Mouse (Mus musculus) MEL (cell line): ENCODE data around the gene Pygb. TPM values are rescaled to one million over a fixed set of nuclear protein-coding genes. Genes with fewer than 3 reads are reported as not detected.

Source experiments
- DNase-seq: peaks from one replicate; pipeline ENCODE4 v3.0.0; 2011; ENCODE audit warnings: low read depth, low spot score
- H3K27ac ChIP-seq: 2 replicates; pipeline ENCODE4 v1.5.1; 2012; ENCODE audit warnings: low read depth, mild to moderate bottlenecking, control low read depth, low read length, moderate library complexity; ENCODE audit not compliant: control insufficient read depth
- H3K27me3 ChIP-seq, 2 experiments: fragments of 150-350 bp in 1 of 2; sonication (generic) in 1 of 2; 2 replicates each; pipeline ENCODE4 v1.6.1; 2012; ENCODE audit warnings: low read length in 2 of 2, mild to moderate bottlenecking in 2 of 2, improper control_type of control experiment in 1 of 2, moderate library complexity in 1 of 2; ENCODE audit not compliant: insufficient read depth in 2 of 2, control insufficient read depth in 1 of 2
- H3K36me3 ChIP-seq, 2 experiments: 2 replicates each; pipeline ENCODE4 v1.6.1; 2012 to 2014; ENCODE audit warnings: low read length in 2 of 2, improper control_type of control experiment in 1 of 2, inconsistent platforms in 1 of 2, mild to moderate bottlenecking in 1 of 2; ENCODE audit not compliant: insufficient read depth in 2 of 2, control insufficient read depth in 1 of 2
- H3K4me1 ChIP-seq, 2 experiments: fragments of 150-350 bp in 1 of 2; sonication (generic) in 1 of 2; 2 replicates each; pipeline ENCODE4 v1.6.1; 2012; ENCODE audit warnings: low read length in 2 of 2, improper control_type of control experiment in 1 of 2, mild to moderate bottlenecking in 1 of 2; ENCODE audit not compliant: insufficient read depth in 2 of 2, control insufficient read depth in 1 of 2
- H3K4me3 ChIP-seq, 2 experiments: fragments of 150-350 bp in 1 of 2; sonication (generic) in 1 of 2; 2 replicates each; pipeline ENCODE4 v1.5.1; 2012; ENCODE audit warnings: low read depth in 2 of 2, low read length in 2 of 2, mild to moderate bottlenecking in 2 of 2, moderate library complexity in 2 of 2, control low read depth in 1 of 2, improper control_type of control experiment in 1 of 2; ENCODE audit not compliant: control insufficient read depth in 1 of 2, insufficient read depth in 1 of 2
- H3K79me2 ChIP-seq: 2 replicates; pipeline ENCODE4 v1.6.1; 2012; ENCODE audit warnings: mild to moderate bottlenecking, low read length, moderate library complexity; ENCODE audit not compliant: control insufficient read depth, poor library complexity, insufficient read depth
- H3K9ac ChIP-seq: 2 replicates; pipeline ENCODE4 v1.6.1; 2012; ENCODE audit warnings: low read depth, mild to moderate bottlenecking, control low read depth, low read length, moderate library complexity; ENCODE audit not compliant: control insufficient read depth, poor library complexity, severe bottlenecking
- H3K9me3 ChIP-seq: fragments of 150-350 bp; sonication (generic); replicated peaks from 2 replicates; pipeline ENCODE4 v1.6.1; 2012; ENCODE audit warnings: mild to moderate bottlenecking, low read length, improper control_type of control experiment, moderate library complexity; ENCODE audit not compliant: insufficient read depth
- CHD1 ChIP-seq: IDR thresholded peaks from 2 replicates; pipeline ENCODE4 v1.6.1; 2012; ENCODE audit warnings: low read depth, mild to moderate bottlenecking, inconsistent platforms, low read length, improper control_type of control experiment
- CHD2 ChIP-seq: IDR thresholded peaks from 2 replicates; pipeline ENCODE4 v1.6.1; 2011; ENCODE audit warnings: low read length, improper control_type of control experiment
- CTCF ChIP-seq, 3 experiments: IDR thresholded peaks in 2 of 3; conservative IDR thresholded peaks in 1 of 3; 2 replicates each; pipeline ENCODE4 v1.5.1; 2011 to 2012; ENCODE audit warnings: low read length in 3 of 3, low read depth in 2 of 3, mild to moderate bottlenecking in 2 of 3, improper control_type of control experiment in 1 of 3, inconsistent platforms in 1 of 3, mixed read lengths in 1 of 3, moderate library complexity in 1 of 3; ENCODE audit not compliant: control insufficient read depth in 1 of 3, insufficient read depth in 1 of 3, poor library complexity in 1 of 3, severe bottlenecking in 1 of 3
- ELF1 ChIP-seq: IDR thresholded peaks from 2 replicates; pipeline ENCODE4 v1.6.1; 2014; ENCODE audit warnings: low read depth, mild to moderate bottlenecking, inconsistent platforms, low read length, improper control_type of control experiment, moderate library complexity
- EP300 ChIP-seq, 2 experiments: IDR thresholded peaks; 2 replicates each; pipeline ENCODE4 v1.6.1; 2011; ENCODE audit warnings: improper control_type of control experiment in 2 of 2, low read length in 2 of 2, low read depth in 1 of 2, mild to moderate bottlenecking in 1 of 2
- ETS1 ChIP-seq: IDR thresholded peaks from 2 replicates; pipeline ENCODE4 v1.6.1; 2012; ENCODE audit warnings: low read depth, mild to moderate bottlenecking, inconsistent platforms, low read length, improper control_type of control experiment, moderate library complexity
- GATA1 ChIP-seq: IDR thresholded peaks from 2 replicates; pipeline ENCODE4 v1.6.1; 2011; ENCODE audit warnings: low read depth, low read length, improper control_type of control experiment
- HCFC1 ChIP-seq: IDR thresholded peaks from 2 replicates; pipeline ENCODE4 v1.6.1; 2012; ENCODE audit warnings: low read depth, mild to moderate bottlenecking, inconsistent platforms, low read length, improper control_type of control experiment, moderate library complexity
- JUND ChIP-seq: IDR thresholded peaks from 2 replicates; pipeline ENCODE4 v1.6.1; 2011; ENCODE audit warnings: low read depth, mild to moderate bottlenecking, improper control_type of control experiment, low read length
- MAX ChIP-seq: IDR thresholded peaks from 2 replicates; pipeline ENCODE4 v1.6.1; 2011; ENCODE audit warnings: low read length, improper control_type of control experiment
- MEF2A ChIP-seq: IDR thresholded peaks from 2 replicates; pipeline ENCODE4 v1.6.1; 2014; ENCODE audit warnings: low read depth, mild to moderate bottlenecking, inconsistent platforms, low read length, improper control_type of control experiment; ENCODE audit not compliant: poor library complexity, insufficient replicate concordance, severe bottlenecking; ENCODE audit errors: extremely low read depth
- MXI1 ChIP-seq: IDR thresholded peaks from 2 replicates; pipeline ENCODE4 v1.6.1; 2011; ENCODE audit warnings: mild to moderate bottlenecking, low read depth, low read length, improper control_type of control experiment
- MYC ChIP-seq: IDR thresholded peaks from 2 replicates; pipeline ENCODE4 v1.6.1; 2011; ENCODE audit warnings: low read depth, mild to moderate bottlenecking, low read length, improper control_type of control experiment, moderate library complexity
- NELFE ChIP-seq: IDR thresholded peaks from 2 replicates; pipeline ENCODE4 v1.6.1; 2011; ENCODE audit warnings: low read depth, low read length, improper control_type of control experiment
- NRF1 ChIP-seq: IDR thresholded peaks from 2 replicates; pipeline ENCODE4 v1.6.1; 2014; ENCODE audit warnings: low read depth, mild to moderate bottlenecking, inconsistent platforms, low read length, improper control_type of control experiment, moderate library complexity; ENCODE audit not compliant: poor library complexity, insufficient read depth, severe bottlenecking
- POLR2A ChIP-seq, 2 experiments: IDR thresholded peaks; 2 replicates each; pipeline ENCODE4 v1.6.1; 2011 to 2012; ENCODE audit warnings: low read length in 2 of 2, mild to moderate bottlenecking in 2 of 2, control low read depth in 1 of 2, improper control_type of control experiment in 1 of 2, low read depth in 1 of 2, moderate library complexity in 1 of 2; ENCODE audit not compliant: control insufficient read depth in 1 of 2, insufficient read depth in 1 of 2, poor library complexity in 1 of 2
- POLR2AphosphoS2 ChIP-seq: IDR thresholded peaks from 2 replicates; pipeline ENCODE4 v1.6.1; 2011; ENCODE audit warnings: low read length, improper control_type of control experiment
- POLR2AphosphoS5 ChIP-seq: IDR thresholded peaks from 2 replicates; pipeline ENCODE4 v1.6.1; 2012; ENCODE audit warnings: low read depth, borderline replicate concordance, mild to moderate bottlenecking, inconsistent platforms, low read length, moderate library complexity, mixed read lengths
- RAD21 ChIP-seq: IDR thresholded peaks from 2 replicates; pipeline ENCODE4 v1.6.1; 2011; ENCODE audit warnings: mild to moderate bottlenecking, low read depth, low read length, improper control_type of control experiment
- RCOR1 ChIP-seq: IDR thresholded peaks from 2 replicates; pipeline ENCODE4 v1.6.1; 2012; ENCODE audit warnings: low read depth, mild to moderate bottlenecking, inconsistent platforms, low read length, improper control_type of control experiment
- SIN3A ChIP-seq: IDR thresholded peaks from 2 replicates; pipeline ENCODE4 v1.6.1; 2012; ENCODE audit warnings: low read length, improper control_type of control experiment, inconsistent platforms
- SMC3 ChIP-seq: IDR thresholded peaks from 2 replicates; pipeline ENCODE4 v1.6.1; 2011; ENCODE audit warnings: low read depth, low read length, improper control_type of control experiment
- TBP ChIP-seq: IDR thresholded peaks from 2 replicates; pipeline ENCODE4 v1.8.0; 2011; ENCODE audit warnings: low read depth, low read length, improper control_type of control experiment
- TCF12 ChIP-seq: IDR thresholded peaks from 2 replicates; pipeline ENCODE4 v1.6.1; 2014; ENCODE audit warnings: low read depth, mild to moderate bottlenecking, inconsistent platforms, low read length, improper control_type of control experiment, moderate library complexity
- USF1 ChIP-seq: IDR thresholded peaks from 2 replicates; pipeline ENCODE4 v1.6.1; 2014; ENCODE audit warnings: low read depth, mild to moderate bottlenecking, inconsistent platforms, low read length, improper control_type of control experiment, moderate library complexity
- ZC3H11A ChIP-seq: IDR thresholded peaks from 2 replicates; pipeline ENCODE4 v1.6.1; 2012; ENCODE audit warnings: low read depth, mild to moderate bottlenecking, inconsistent platforms, low read length, improper control_type of control experiment
- ZKSCAN1 ChIP-seq: IDR thresholded peaks from 2 replicates; pipeline ENCODE4 v1.6.1; 2012; ENCODE audit warnings: low read depth, mild to moderate bottlenecking, inconsistent platforms, low read length, improper control_type of control experiment, moderate library complexity
- ZMIZ1 ChIP-seq: IDR thresholded peaks from 2 replicates; pipeline ENCODE4 v1.6.1; 2012; ENCODE audit warnings: low read depth, mild to moderate bottlenecking, inconsistent platforms, low read length, improper control_type of control experiment, moderate library complexity
- polyA plus RNA-seq, 2 experiments: library from polyadenylated mRNA; stranded (reverse) in 1 of 2; unstranded in 1 of 2; fragments of >175 nt in 1 of 2; fragments of >200 nt in 1 of 2; gene quantifications; 2 replicates each; pipeline versions ENCODE4 v1.2.1 to v1.2.4; 2012; ENCODE audit warnings: low replicate concordance in 2 of 2, low read depth in 1 of 2; ENCODE audit not compliant: insufficient read length in 2 of 2, insufficient read depth in 1 of 2, missing spikeins in 1 of 2
- total RNA-seq: library from RNA; depleted of rRNA; stranded (reverse); fragments of 300-350 nt; gene quantifications from 2 replicates; pipeline ENCODE4 v1.2.3, GENCODE M21; 2012

The Pygb gene
- total and polyA plus RNA-seq, 3 experiments = 19.0 to 26.5 TPM; not detected in 1

- H3K4me1 ChIP-seq = peaks cover 0 to 3% of the 10 kb centered on the region in 2 experiments; a peak in 2 of 4 replicates
These were observed 37.7 kb upstream of the Pygb start, which contains the start of gene Entpd6 for GRCm38 (mm10) chr2:150748854-150749253. Gene Entpd6, plus strand, starts transcription at chr2:150749042.

GRCm38 (mm10) chr2:150749283-150749682, 37.3 kb upstream of the Pygb start:
- H3K4me1 ChIP-seq = peaks cover 0 to 3% of the 10 kb centered on the region in 2 experiments; a peak in 2 of 4 replicates
- DNase-seq = no peak
- H3K27ac ChIP-seq = peak overlapping the region; percentile 0; the same call in 1 of the 2 replicates
- H3K27me3 ChIP-seq = no peaks in the 10 kb centered on the region; a peak in 1 of 4 replicates
- peak overlapping the region; percentile 76 for H3K9ac ChIP-seq
- peak overlapping the region; percentile 68 to 70 for H3K4me3 ChIP-seq
- TF ChIP-seq POLR2AphosphoS5 (no peak), CHD1 (no peak)
- H3K36me3 ChIP-seq = peaks cover 0 to 3% of the 10 kb centered on the region in 2 experiments; a peak in 1 of 4 replicates
- peaks cover 5% of the 10 kb centered on the region for H3K79me2 ChIP-seq
- H3K9me3 ChIP-seq = no peaks in the 10 kb centered on the region

More at GRCm38 (mm10) chr2:150748854-150749253, 37.7 kb upstream of the Pygb start, which contains the start of gene Entpd6:
- peaks cover 5% of the 10 kb centered on the region for H3K79me2 ChIP-seq
- peak within 1 kb of the TSS; percentile 68 to 70 for H3K4me3 ChIP-seq
- H3K27me3 ChIP-seq = no peaks in the 10 kb centered on the region; a peak in 1 of 4 replicates
- DNase-seq = peak; percentile 97
- no peaks in the 10 kb centered on the region for H3K9me3 ChIP-seq
- peak within 1 kb of the TSS; percentile 0; the same call in 1 of the 2 replicates for H3K27ac ChIP-seq
- H3K36me3 ChIP-seq = peaks cover 0 to 3% of the 10 kb centered on the region in 2 experiments; a peak in 1 of 4 replicates
- H3K9ac ChIP-seq = peak within 1 kb of the TSS; percentile 76
- peak; percentile 66 for TF ChIP-seq TCF12
- peak; percentile 77 for TF ChIP-seq HCFC1
- peak in 1 of 2 experiments; percentile 31; a peak in 1 of 4 replicates for TF ChIP-seq EP300 (IDR thresholded peaks at IDR 0.05; ENCODE audit: low read depth in 1 of 2, low read length in 2 of 2)
- TF ChIP-seq POLR2A (IDR thresholded peaks at IDR 0.05; ENCODE audit: control insufficient read depth in 1 of 2, insufficient read depth in 1 of 2, low read depth in 1 of 2, low read length in 2 of 2, poor library complexity in 1 of 2) = peak; percentile 91 to 93
- TF ChIP-seq TBP = peak; percentile 61; the same call in 1 of the 2 replicates
- peak; percentile 96 for TF ChIP-seq MYC
- peak; percentile 5; the same call in 1 of the 2 replicates for TF ChIP-seq ZC3H11A
- TF ChIP-seq ETS1 = 0 out of 2 replicates have a peak, but pooled peaks have one; percentile 21
- TF ChIP-seq SMC3 = peak; percentile 57; the same call in 1 of the 2 replicates
- TF ChIP-seq RAD21 = peak; percentile 63
- TF ChIP-seq NRF1 = peak; percentile 98
- TF ChIP-seq CTCF (IDR thresholded peaks at IDR 0.05 in 2 of 3, conservative IDR thresholded peaks at IDR 0.05 in 1 of 3; ENCODE audit: control insufficient read depth in 1 of 3, insufficient read depth in 1 of 3, low read depth in 2 of 3, low read length in 3 of 3, poor library complexity in 1 of 3, severe bottlenecking in 1 of 3) = peak; percentile 53 to 89 (median 82)
- TF ChIP-seq SIN3A = peak; percentile 92
- TF ChIP-seq ZMIZ1 = peak; percentile 75; the same call in 1 of the 2 replicates
- no peak for TF ChIP-seq CHD2
- no peak for TF ChIP-seq MEF2A
- TF ChIP-seq POLR2AphosphoS2 = peak; percentile 80; the same call in 1 of the 2 replicates
- peak; percentile 95 for TF ChIP-seq MXI1
- TF ChIP-seq NELFE = peak; percentile 90
- TF ChIP-seq MAX = peak; percentile 95
- no peak for TF ChIP-seq JUND
- peak; percentile 70 for TF ChIP-seq GATA1
- TF ChIP-seq ELF1 = no peak
- TF ChIP-seq RCOR1 = no peak
- TF ChIP-seq ZKSCAN1 = no peak
- TF ChIP-seq USF1 = peak; percentile 61
